Mouse (Mus musculus) adrenal gland, postnatal 36 days (tissue): ENCODE measurements at regions not wholly inside any gene's neighbourhood (a gene's known extent, or its start where the extent isn't known, plus 50 kb on each side); places are given as distances from the start of the nearest gene placed in this dataset.

Experiments used
- DNase-seq, 2 experiments: peaks; one replicate each; pipeline ENCODE4 v3.0.0; 2021; ENCODE audit warnings: mixed read lengths in 1 of 2

DNA sequence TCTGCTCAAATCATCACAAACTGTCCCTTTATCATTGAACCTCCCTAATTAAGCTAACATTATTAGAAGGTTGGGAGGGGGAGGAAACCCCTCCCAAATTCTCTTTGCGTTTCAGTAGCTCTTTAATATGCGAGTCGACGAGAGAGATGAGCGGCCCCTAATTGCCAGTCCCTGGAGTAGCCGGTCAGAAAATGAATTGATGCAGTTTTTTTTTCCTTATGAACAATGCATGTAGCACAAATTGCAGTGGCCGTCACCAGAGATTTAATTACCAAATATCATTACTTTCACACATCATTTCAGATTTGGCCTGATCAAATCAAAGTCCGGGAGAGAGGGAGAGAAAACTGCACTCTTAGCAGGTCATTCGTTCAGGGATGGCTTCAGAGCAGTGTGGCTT is 61.1 kb upstream of the Top1 start:
- no peak for DNase-seq

DNA sequence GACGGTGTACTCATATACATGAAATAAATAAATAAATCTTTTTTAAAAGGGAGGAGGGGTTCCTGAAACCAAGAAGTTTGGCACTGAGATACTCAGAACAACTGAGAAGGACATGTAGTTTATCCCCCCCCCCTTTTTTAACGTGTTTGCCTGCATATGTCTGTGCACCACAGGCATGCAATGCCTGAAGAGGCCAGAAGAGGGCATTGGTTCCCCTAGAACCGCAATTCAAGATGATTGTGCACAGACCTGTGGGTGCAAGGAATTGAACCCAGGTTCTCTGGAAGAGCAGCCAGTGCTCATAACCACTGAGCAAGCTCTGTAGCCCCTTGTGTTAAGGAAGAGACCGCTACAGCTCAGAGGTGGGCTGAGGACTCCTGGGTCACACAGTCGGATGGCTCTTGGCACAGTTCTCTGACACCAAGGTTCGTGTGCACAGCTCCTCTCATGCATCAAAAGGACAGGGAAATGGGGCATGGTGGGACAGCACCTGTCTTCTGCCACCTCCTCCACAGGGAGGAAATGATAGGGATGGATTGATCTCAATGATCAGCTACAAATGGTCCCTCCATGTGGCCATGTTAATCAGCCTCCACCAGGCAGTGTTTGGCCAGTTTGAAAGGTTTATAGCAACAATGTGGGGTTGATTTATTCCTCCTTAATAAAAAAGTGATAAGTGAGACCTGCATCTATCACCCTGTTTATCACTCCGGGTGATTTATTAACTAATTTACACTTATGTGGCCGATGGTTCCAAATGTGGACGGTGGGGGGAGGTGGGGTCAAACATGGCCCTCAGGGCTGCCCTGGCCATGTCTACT is 58.5 kb upstream of the Top1 start:
- DNase-seq: no peak

DNA sequence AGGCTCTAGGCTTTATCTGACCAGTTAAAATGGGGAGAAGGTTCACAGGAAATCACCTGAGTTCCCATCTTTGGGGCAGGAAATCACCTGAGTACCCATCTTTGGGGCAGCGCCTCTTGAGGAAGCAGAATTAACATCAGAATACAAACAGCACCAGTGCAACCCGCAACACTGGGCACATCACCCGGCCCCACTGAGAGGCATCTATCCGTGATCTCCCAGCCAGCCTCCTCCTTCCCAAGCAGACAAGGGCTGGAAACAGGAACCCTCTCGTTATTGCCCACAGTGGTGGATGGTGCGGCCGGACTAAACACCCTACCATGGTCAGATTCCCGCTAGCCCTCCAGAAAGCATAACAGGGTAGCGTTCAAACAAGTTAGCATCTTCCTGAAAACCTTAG is 57.3 kb upstream of the Top1 start:
- no peak for DNase-seq

DNA sequence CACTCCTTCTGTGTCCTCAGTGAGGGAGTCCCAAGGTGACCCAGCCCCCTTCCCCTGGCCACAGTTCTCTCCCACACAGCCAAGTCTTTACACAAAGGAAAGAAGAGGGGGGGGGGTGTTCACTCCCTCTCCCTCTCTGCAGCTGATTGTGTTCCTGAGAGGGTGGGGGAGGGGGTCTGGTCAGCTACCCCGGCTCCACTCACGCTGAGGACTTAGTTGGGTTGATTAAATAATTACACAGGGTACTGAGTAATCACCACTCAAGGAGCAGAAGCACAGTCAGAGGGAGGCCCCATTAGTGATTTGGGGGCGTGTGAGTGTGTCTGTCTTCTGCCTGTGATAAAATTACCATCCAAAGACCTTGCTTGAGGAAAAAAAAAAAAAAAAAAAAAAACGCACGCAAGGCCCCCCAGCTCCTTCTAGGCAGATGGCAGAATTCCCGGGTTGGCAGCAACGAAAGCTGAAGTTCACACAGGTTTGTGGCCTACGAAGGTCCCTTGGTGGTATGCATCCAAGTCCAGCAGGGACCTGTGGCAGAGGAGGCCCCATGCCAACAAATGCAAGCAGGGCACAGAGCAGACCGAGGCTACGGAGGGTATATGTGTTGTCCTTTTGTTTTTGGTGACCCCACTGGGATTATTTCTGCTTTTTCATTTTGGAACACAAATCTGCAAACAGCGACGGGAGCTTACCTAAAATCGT is 55.3 kb upstream of the Top1 start:
- no peak for DNase-seq

- DNase-seq: no peak
Measured at GRCm38 (mm10) chr2:160591446-160592180, 54.1 kb upstream of the Top1 start.

DNA sequence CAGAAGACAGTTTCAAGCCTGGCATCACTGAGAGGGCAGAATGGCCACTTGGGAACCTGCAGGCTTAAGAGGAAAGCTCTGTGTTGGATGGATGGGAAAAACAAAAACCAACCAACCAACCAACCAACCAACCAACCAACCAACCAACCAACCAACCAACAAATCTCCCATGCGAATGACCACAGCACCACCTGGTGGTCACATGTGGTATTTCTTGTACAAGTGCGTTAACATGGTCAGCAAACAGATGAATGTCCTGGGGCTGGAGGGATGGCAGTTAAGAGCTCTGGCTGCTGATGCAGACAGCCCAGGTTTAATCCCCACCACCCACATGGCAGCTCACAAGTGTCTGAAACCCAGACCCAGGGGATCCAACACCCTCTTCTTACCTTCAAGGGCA is 52.7 kb upstream of the Top1 start:
- DNase-seq: peak; percentile 74 to 77
